Mouse (Mus musculus) hindbrain, postnatal 0 days (tissue): ENCODE measurements around the gene Agrp. TPM values are rescaled to one million over a fixed set of nuclear protein-coding genes. Genes with fewer than 3 reads are reported as not detected.
"Not testable (repeated sequence)": the region's sequence is repeated elsewhere in the genome, so short reads cannot be mapped to it uniquely, and the experiment has no call there.

Experiments used
- ATAC-seq: fragments of 200-750 bp; cut with Nextera tagmentation; 2 replicates; pipeline ENCODE4 v1.8.0; 2017; ENCODE audit warnings: mild to moderate bottlenecking, moderate TSS enrichment, moderate library complexity
- DNase-seq: peaks from one replicate; pipeline ENCODE4 v3.0.0-alpha.2; 2015; ENCODE audit warnings: low spot score
- H3K27ac ChIP-seq: fragments of 300-500 bp; sonication (generic); 2 replicates; pipeline ENCODE4 v1.5.1; 2014; ENCODE audit warnings: mild to moderate bottlenecking
- H3K27me3 ChIP-seq: fragments of 300-500 bp; sonication (generic); 2 replicates; pipeline ENCODE4 v1.6.1; 2014; ENCODE audit warnings: low read length, mixed read lengths; ENCODE audit not compliant: insufficient read depth
- H3K36me3 ChIP-seq: fragments of 300-500 bp; sonication (generic); 2 replicates; pipeline ENCODE4 v1.6.1; 2014; ENCODE audit warnings: low read length, mixed read lengths; ENCODE audit not compliant: insufficient read depth
- H3K4me1 ChIP-seq: fragments of 300-500 bp; sonication (generic); 2 replicates; pipeline ENCODE4 v1.6.1; 2014; ENCODE audit warnings: antibody characterized with exemption, low read length, mixed read lengths; ENCODE audit not compliant: insufficient read depth
- H3K4me2 ChIP-seq: fragments of 300-500 bp; sonication (generic); 2 replicates; pipeline ENCODE4 v1.6.1; 2014; ENCODE audit warnings: low read depth, mild to moderate bottlenecking, low read length, moderate library complexity, mixed read lengths
- H3K4me3 ChIP-seq: fragments of 300-500 bp; sonication (generic); 2 replicates; pipeline ENCODE4 v1.5.1; 2014; ENCODE audit warnings: low read length
- H3K9ac ChIP-seq: fragments of 300-500 bp; sonication (generic); replicated peaks from 2 replicates; pipeline ENCODE4 v1.6.1; 2014; ENCODE audit warnings: mild to moderate bottlenecking, low read length, moderate library complexity, mixed read lengths
- H3K9me3 ChIP-seq: fragments of 300-500 bp; sonication (generic); 2 replicates; pipeline ENCODE4 v1.6.1; 2016; ENCODE audit warnings: low read length, mixed read lengths
- CTCF ChIP-seq: IDR thresholded peaks from 2 replicates; pipeline ENCODE4 v1.5.1; 2016; ENCODE audit warnings: antibody characterized with exemption, control low read depth, low read depth
- whole genome bisulfite sequencing: fragments of 180-500 bp; shearing (Covaris S2); extraction: QIAGEN DNeasy Blood & Tissue Kit; methylation state at CpG from one replicate; pipeline ENCODE4 v1.1.7; 2014; 5-methylcytosine and 5-hydroxymethylcytosine counted together
- polyA plus RNA-seq: library from polyadenylated mRNA; unstranded; fragments of >200 nt; fragmentation: Nextera tagmentation; extraction: Ambion mirVana; gene quantifications from 2 replicates; pipeline ENCODE4 v1.2.1, GENCODE M21; 2015
- total RNA-seq: library from RNA; depleted of rRNA; stranded (reverse); fragments of >200 nt; gene quantifications from 2 replicates; pipeline ENCODE4 v1.2.3, GENCODE M21; 2014

Agrp gene
- total and polyA plus RNA-seq, 2 experiments from 2014 or later = 1.3 to 2.1 TPM

- peak overlapping the region; percentile 95 for H3K9ac ChIP-seq
- no peak for TF ChIP-seq CTCF
- ATAC-seq (peak; percentile 32), DNase-seq (peak; percentile 40)
- peak overlapping the region; percentile 95 for H3K4me2 ChIP-seq
- under 1% methylated on average over 31 of the region's 39 CpGs for WGBS
- H3K36me3 ChIP-seq = no peaks in the 10 kb centered on the region
- H3K27me3 ChIP-seq = no peaks in the 10 kb centered on the region
- no peaks in the 10 kb centered on the region for H3K9me3 ChIP-seq
- peaks cover 7% of the 10 kb centered on the region; the same call in 1 of the 2 replicates for H3K4me1 ChIP-seq
- peak overlapping the region; percentile 67 for H3K4me3 ChIP-seq
- H3K27ac ChIP-seq = peak overlapping the region; percentile 93
These were observed 31.6 kb downstream of the Agrp start for GRCm38 (mm10) chr8:105605491-105606188.

- DNase-seq = peak; percentile 85
- Histone ChIP-seq H3K9me3 (no peaks in the 10 kb centered on the region), H3K9ac (peak within 1 kb of the TSS; percentile 95), H3K27me3 (no peaks in the 10 kb centered on the region), H3K4me3 (peak within 1 kb of the TSS; percentile 67), H3K4me2 (peak within 1 kb of the TSS; percentile 95), H3K4me1 (peaks cover 7% of the 10 kb centered on the region; the same call in 1 of the 2 replicates), H3K36me3 (no peaks in the 10 kb centered on the region), H3K27ac (peak within 1 kb of the TSS; percentile 93)
- TF ChIP-seq CTCF = peak; percentile 81
- ATAC-seq = peak; percentile 83
- WGBS = under 1% methylated on average over 28 of the region's 42 CpGs
These were observed 32.3 kb downstream of the Agrp start, which contains the start of gene Ripor1 for GRCm38 (mm10) chr8:105604804-105605381. Gene Ripor1 (plus strand): TSS chr8:105605255.

GRCm38 (mm10) chr8:105602540-105602939, 34.7 kb downstream of the Agrp start:
- H3K4me2 ChIP-seq, H3K27me3 ChIP-seq, H3K9ac ChIP-seq, H3K27ac ChIP-seq, ATAC-seq, H3K36me3 ChIP-seq, DNase-seq, H3K4me3 ChIP-seq, H3K4me1 ChIP-seq, H3K9me3 ChIP-seq: not testable (repeated sequence)
- 97% methylated on average over 2 of the region's 3 CpGs for WGBS

- TF ChIP-seq CTCF = no peak
- DNase-seq (no peak), ATAC-seq (no peak)
- no peaks in the 10 kb centered on the region for H3K27me3 ChIP-seq
- H3K4me2 ChIP-seq = no peak overlapping the region
- H3K4me1 ChIP-seq = no peaks in the 10 kb centered on the region
- H3K27ac ChIP-seq = no peak overlapping the region
- H3K4me3 ChIP-seq = no peak overlapping the region
- H3K9ac ChIP-seq = no peak overlapping the region
- no peaks in the 10 kb centered on the region for H3K36me3 ChIP-seq
- no peaks in the 10 kb centered on the region for H3K9me3 ChIP-seq
- 81% methylated on average over 5 of the region's 5 CpGs for WGBS
These were observed 35.9 kb downstream of the Agrp start for GRCm38 (mm10) chr8:105601301-105601700.

- DNase-seq (no peak), ATAC-seq (no peak)
- H3K4me1 ChIP-seq = no peaks in the 10 kb centered on the region
- no peaks in the 10 kb centered on the region for H3K9me3 ChIP-seq
- H3K9ac ChIP-seq = no peak overlapping the region
- TF ChIP-seq CTCF = no peak
- H3K4me3 ChIP-seq = no peak overlapping the region
- H3K27ac ChIP-seq = no peak overlapping the region
- no peaks in the 10 kb centered on the region for H3K27me3 ChIP-seq
- no peak overlapping the region for H3K4me2 ChIP-seq
- WGBS = 83% methylated on average over 6 of the region's 6 CpGs
- H3K36me3 ChIP-seq = no peaks in the 10 kb centered on the region
These were observed 38.4 kb downstream of the Agrp start for GRCm38 (mm10) chr8:105598777-105599176.

GRCm38 (mm10) chr8:105596362-105597034, 40.7 kb downstream of the Agrp start:
- H3K36me3 ChIP-seq = no peaks in the 10 kb centered on the region
- TF ChIP-seq CTCF = peak; percentile 77
- H3K4me3 ChIP-seq = no peak overlapping the region
- H3K9ac ChIP-seq = no peak overlapping the region
- H3K4me1 ChIP-seq = no peaks in the 10 kb centered on the region
- ATAC-seq (peak; percentile 71; the same call in 1 of the 2 replicates), DNase-seq (peak; percentile 45)
- no peak overlapping the region for H3K27ac ChIP-seq
- 5% methylated on average over 14 of the region's 14 CpGs for WGBS
- H3K4me2 ChIP-seq = peak overlapping the region; percentile 38
- H3K9me3 ChIP-seq = no peaks in the 10 kb centered on the region
- H3K27me3 ChIP-seq = no peaks in the 10 kb centered on the region
